Mouse (Mus musculus): ENCODE measurements around the gene Galnt14. TPM values are rescaled to one million over a fixed set of nuclear protein-coding genes. Genes with fewer than 3 reads are reported as not detected.

Galnt14 gene
- polyA plus RNA-seq, 1 experiment from 2014 or later, result 5.1 TPM

- H3K36me3 ChIP-seq (ENCODE audit: control insufficient read depth, insufficient read depth, low read length), result no peaks in the 10 kb centered on the region
- no peaks in the 10 kb centered on the region for H3K4me1 ChIP-seq (replicated peaks; ENCODE audit: control insufficient read depth, insufficient read depth, low read length)
- no peak for ATAC-seq (ENCODE audit: low FRiP score)
- H3K27ac ChIP-seq (ENCODE audit: low read depth, low read length), result no peak overlapping the region
- no peaks in the 10 kb centered on the region for H3K27me3 ChIP-seq (ENCODE audit: control insufficient read depth, insufficient read depth, low read length)
- DNase-seq (ENCODE audit: low spot score), result no peak
- no peak overlapping the region for H3K4me2 ChIP-seq (replicated peaks; ENCODE audit: low read depth, low read length)
- H3K4me3 ChIP-seq (ENCODE audit: low read depth, low read length), result no peak overlapping the region
- H3K9me3 ChIP-seq (ENCODE audit: control insufficient read depth, low read length), result no peaks in the 10 kb centered on the region
- 90% methylated on average over 4 of the region's 4 CpGs for WGBS
- H3K9ac ChIP-seq (ENCODE audit: low read depth, low read length), result no peak overlapping the region
These were observed 258.0 kb downstream of the Galnt14 start for GRCm38 (mm10) chr17:73452151-73452760.

DNA sequence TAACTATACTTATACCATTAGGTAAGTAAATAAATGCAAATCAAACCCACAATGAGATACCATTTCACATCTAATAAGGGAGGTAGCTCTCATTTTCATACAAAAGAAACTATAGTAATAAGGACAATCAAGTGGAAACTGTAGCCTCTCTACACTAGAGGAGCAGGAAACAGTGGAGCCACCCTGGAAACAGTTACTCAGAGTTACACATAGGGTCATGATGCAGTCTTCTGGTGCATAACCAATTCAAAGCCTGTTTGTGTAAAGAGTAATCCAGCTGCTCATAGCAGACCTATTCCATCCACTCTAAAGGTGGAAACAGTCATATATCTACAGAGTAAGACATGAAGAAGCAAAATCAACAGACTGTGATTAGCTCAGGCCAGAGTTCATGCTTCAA, 261.1 kb downstream of the Galnt14 start:
- Histone ChIP-seq H3K4me2 (replicated peaks; ENCODE audit: low read depth, low read length) (no peak overlapping the region), H3K4me1 (replicated peaks; ENCODE audit: control insufficient read depth, insufficient read depth, low read length) (no peaks in the 10 kb centered on the region), H3K36me3 (ENCODE audit: control insufficient read depth, insufficient read depth, low read length) (no peaks in the 10 kb centered on the region), H3K9ac (ENCODE audit: low read depth, low read length) (no peak overlapping the region), H3K27ac (ENCODE audit: low read depth, low read length) (no peak overlapping the region), H3K4me3 (ENCODE audit: low read depth, low read length) (no peak overlapping the region), H3K9me3 (ENCODE audit: control insufficient read depth, low read length) (no peaks in the 10 kb centered on the region), H3K27me3 (ENCODE audit: control insufficient read depth, insufficient read depth, low read length) (no peaks in the 10 kb centered on the region)
- DNase-seq (ENCODE audit: low spot score) (no peak), ATAC-seq (ENCODE audit: low FRiP score) (no peak)

Other genes starting within 250 kb of the Galnt14 start
- 7.0 and 8.3 TPM in 2 replicates for gene Ehd3, start 93.7 kb upstream of the Galnt14 start, polyA plus RNA-seq (2014; fragmentation: Nextera tagmentation; extraction: Ambion mirVana)
- gene Xdh, start 239.7 kb upstream of the Galnt14 start, polyA plus RNA-seq (2014; fragmentation: Nextera tagmentation; extraction: Ambion mirVana), result 0.48 and 0.56 TPM in 2 replicates

Measured in hindbrain, embryonic 11.5 days (tissue).